ENCODE assay signal across 8 mouse cellular contexts in genomic region chr6:115135332-115135649, GRCm38 (mm10). TPM values are rescaled to one million over a fixed set of nuclear protein-coding genes. Genes with fewer than 3 reads are reported as not detected.
A peak's percentile ranks its signal among the peaks of the same experiment; 100 is the strongest.
DNase-seq lines count a peak whose midpoint lies in the region; ATAC-seq lines count a peak whose summit lies in the region.

No protein-coding gene starts in this region.

- H3K4me2 ChIP-seq in limb, embryonic 13.5 days (replicated peaks) = peak overlapping the region; percentile 90
- H3K4me2 ChIP-seq in stomach, embryonic 16.5 days (ENCODE audit: low read depth, low read length) = peak overlapping the region; percentile 92

- no peaks in the 10 kb centered on the region for H3K36me3 ChIP-seq in erythroblast, embryonic 14.5 days (ENCODE audit: control insufficient read depth)
- H3K36me3 ChIP-seq in limb, embryonic 13.5 days = no peaks in the 10 kb centered on the region
- no peaks in the 10 kb centered on the region for H3K36me3 ChIP-seq in stomach, embryonic 16.5 days (ENCODE audit: control insufficient read depth, insufficient read depth, low read length)

- H3K27me3 ChIP-seq in erythroblast, embryonic 14.5 days (ENCODE audit: control insufficient read depth) = peaks cover 39% of the 10 kb centered on the region
- H3K27me3 ChIP-seq in limb, embryonic 13.5 days = peaks cover 57% of the 10 kb centered on the region
- peaks cover 17% of the 10 kb centered on the region for H3K27me3 ChIP-seq in stomach, embryonic 16.5 days (ENCODE audit: control insufficient read depth, insufficient read depth, low read length)

- no peaks in the 10 kb centered on the region for H3K9me3 ChIP-seq in erythroblast, embryonic 14.5 days (ENCODE audit: control insufficient read depth, low read length)
- no peaks in the 10 kb centered on the region; the same call in 1 of the 2 replicates for H3K9me3 ChIP-seq in limb, embryonic 13.5 days
- no peaks in the 10 kb centered on the region for H3K9me3 ChIP-seq in stomach, embryonic 16.5 days (replicated peaks; ENCODE audit: control insufficient read depth, low read length)

- H3K4me3 ChIP-seq in erythroblast, embryonic 14.5 days (replicated peaks) = peak overlapping the region; percentile 53
- peak overlapping the region; percentile 64 for H3K4me3 ChIP-seq in limb, embryonic 13.5 days
- H3K4me3 ChIP-seq in stomach, embryonic 16.5 days (replicated peaks; ENCODE audit: low read length) = peak overlapping the region; percentile 63

- intact Hi-C loops in left cerebral cortex, postnatal 36 days (cut with DNase I) = loop anchor here (5.0 to 10.0 kb wide), 3 partner anchors 68 to 90 kb away; partner anchors contain the start of gene Gm17482

- H3K9ac ChIP-seq in limb, embryonic 13.5 days = peak overlapping the region; percentile 67
- H3K9ac ChIP-seq in stomach, embryonic 16.5 days (ENCODE audit: low read length) = peak overlapping the region; percentile 69

- no peak overlapping the region for H3K27ac ChIP-seq in limb, embryonic 13.5 days
- no peak overlapping the region for H3K27ac ChIP-seq in stomach, embryonic 16.5 days (ENCODE audit: low read length)

- WGBS in limb, embryonic 13.5 days = 2% methylated on average over 27 of the region's 27 CpGs
- 3% methylated on average over 27 of the region's 27 CpGs for WGBS in stomach, embryonic 16.5 days

- peak; percentile 27 for DNase-seq in right cerebral cortex, postnatal 14 days
- no peak for DNase-seq in right cerebral cortex, postnatal 36 days (ENCODE audit: low spot score in 2 of 2)
- DNase-seq in urinary bladder, postnatal 10 days (ENCODE audit: low spot score) = no peak
- DNase-seq in left cerebral cortex, postnatal 36 days (ENCODE audit: low spot score in 2 of 2) = no peak

- H3K4me1 ChIP-seq in erythroblast, embryonic 14.5 days (ENCODE audit: control insufficient read depth) = peaks cover 10% of the 10 kb centered on the region
- peaks cover 10% of the 10 kb centered on the region; the same call in 1 of the 2 replicates for H3K4me1 ChIP-seq in limb, embryonic 13.5 days
- H3K4me1 ChIP-seq in stomach, embryonic 16.5 days (ENCODE audit: control insufficient read depth, insufficient read depth, low read length) = peaks cover 4% of the 10 kb centered on the region; the same call in 1 of the 2 replicates

- no peak for ATAC-seq in erythroblast, adult 5-6 weeks (replicated peaks; ENCODE audit: low FRiP score, poor library complexity, severe bottlenecking)
- ATAC-seq in limb, embryonic 13.5 days (ENCODE audit: low FRiP score, low read depth) = no peak
- ATAC-seq in stomach, embryonic 16.5 days (ENCODE audit: insufficient read depth, low FRiP score) = peak; percentile 30; the same call in 1 of the 2 replicates

RNA-seq across cellular contexts. Expression of gene Syn2, which starts 0.6 kb away (rescaled TPM):
- polyA plus RNA-seq in erythroblast, embryonic 14.5 days (2012) = not detected in 2 replicates
- not detected in 2 replicates for total RNA-seq in erythroblast, adult 5-6 weeks (2015; ENCODE audit: low replicate concordance)
- total RNA-seq in erythroblast, adult 5-6 weeks (2017; ENCODE audit: low replicate concordance) = not detected in 2 replicates
- 0.79 and 1.1 TPM in 2 replicates for polyA plus RNA-seq in limb, embryonic 13.5 days (2015; fragmentation: Nextera tagmentation; extraction: Ambion mirVana)
- 2.2 and 2.6 TPM in 2 replicates for polyA plus RNA-seq in stomach, embryonic 16.5 days (2015; fragmentation: Nextera tagmentation; extraction: Ambion mirVana)
- 100 to 1,000 TPM; 444 to 455 TPM for total RNA-seq in left cerebral cortex, postnatal 36 days (2021)
